Mouse (Mus musculus): ENCODE measurements around the gene Tbc1d2b. TPM values are rescaled to one million over a fixed set of nuclear protein-coding genes. Genes with fewer than 3 reads are reported as not detected.

Gene Tbc1d2b
- polyA plus RNA-seq, 1 experiment from 2014 or later: 30.7 TPM

DNA sequence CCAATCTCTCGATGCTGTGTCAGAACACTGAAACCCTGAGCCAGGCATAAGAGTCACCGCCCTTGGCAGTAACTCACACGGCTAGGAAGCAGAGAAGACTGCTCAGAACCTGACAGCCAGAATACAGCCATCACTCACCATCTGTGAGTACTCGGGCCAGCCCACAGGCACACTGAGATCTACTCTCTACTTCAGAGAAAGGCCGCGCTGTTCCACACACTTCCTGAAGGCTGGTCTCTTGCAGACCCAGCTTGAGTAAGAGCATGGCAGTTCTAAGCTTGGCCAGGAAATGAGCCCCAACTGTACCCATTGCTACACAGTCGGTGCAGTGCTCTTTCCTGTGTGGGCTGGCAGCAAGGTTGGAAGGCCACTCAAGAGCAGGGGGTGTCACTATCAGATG lies 27.7 kb downstream of the Tbc1d2b start:
- Histone ChIP-seq H3K36me3 (ENCODE audit: insufficient read depth) (peaks cover 42% of the 10 kb centered on the region), H3K27me3 (ENCODE audit: insufficient read depth, low read length) (no peaks in the 10 kb centered on the region), H3K4me1 (ENCODE audit: insufficient read depth) (0 out of 2 replicates have a peak, but pooled peaks cover 2% of the 10 kb centered on the region), H3K4me3 (ENCODE audit: low read depth, low read length) (no peak overlapping the region), H3K4me2 (no peak overlapping the region), H3K27ac (ENCODE audit: low read depth) (no peak overlapping the region), H3K9ac (no peak overlapping the region), H3K9me3 (ENCODE audit: low read depth, low read length) (no peaks in the 10 kb centered on the region)
- ATAC-seq (ENCODE audit: insufficient read depth): no peak; the same call in 1 of the 2 replicates
- peak; percentile 7 for DNase-seq
- WGBS: 69% methylated on average over 7 of the region's 7 CpGs
- TF ChIP-seq CTCF (IDR thresholded peaks at IDR 0.05; ENCODE audit: low read depth): no peak

DNA sequence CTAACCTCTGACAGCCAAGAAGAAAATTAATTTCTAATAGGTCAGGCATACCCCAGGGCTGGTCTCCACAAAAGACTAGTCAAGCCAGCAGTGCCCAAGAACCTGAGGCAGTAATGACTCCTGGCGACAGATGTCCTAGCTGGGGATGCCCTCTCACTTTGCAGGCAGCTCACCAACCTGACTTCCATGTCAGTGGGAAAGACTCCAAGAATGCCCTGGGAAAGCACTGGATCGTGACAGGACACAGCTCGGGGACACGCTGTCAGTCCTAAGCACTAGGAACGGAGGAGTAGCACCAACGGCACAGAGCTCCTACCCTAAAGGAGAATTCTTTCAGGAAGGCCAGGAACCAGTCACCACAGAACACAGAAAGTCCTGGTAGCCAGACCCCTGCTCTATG lies 28.3 kb downstream of the Tbc1d2b start:
- Histone ChIP-seq H3K9me3 (ENCODE audit: low read depth, low read length) (no peaks in the 10 kb centered on the region), H3K4me3 (ENCODE audit: low read depth, low read length) (no peak overlapping the region), H3K27me3 (ENCODE audit: insufficient read depth, low read length) (no peaks in the 10 kb centered on the region), H3K9ac (no peak overlapping the region), H3K27ac (ENCODE audit: low read depth) (no peak overlapping the region), H3K36me3 (ENCODE audit: insufficient read depth) (peaks cover 41% of the 10 kb centered on the region), H3K4me1 (ENCODE audit: insufficient read depth) (0 out of 2 replicates have a peak, but pooled peaks cover 3% of the 10 kb centered on the region), H3K4me2 (no peak overlapping the region)
- WGBS: 86% methylated on average over 6 of the region's 6 CpGs
- ATAC-seq (ENCODE audit: insufficient read depth) (no peak), DNase-seq (no peak)
- TF ChIP-seq CTCF (IDR thresholded peaks at IDR 0.05; ENCODE audit: low read depth): no peak

DNA sequence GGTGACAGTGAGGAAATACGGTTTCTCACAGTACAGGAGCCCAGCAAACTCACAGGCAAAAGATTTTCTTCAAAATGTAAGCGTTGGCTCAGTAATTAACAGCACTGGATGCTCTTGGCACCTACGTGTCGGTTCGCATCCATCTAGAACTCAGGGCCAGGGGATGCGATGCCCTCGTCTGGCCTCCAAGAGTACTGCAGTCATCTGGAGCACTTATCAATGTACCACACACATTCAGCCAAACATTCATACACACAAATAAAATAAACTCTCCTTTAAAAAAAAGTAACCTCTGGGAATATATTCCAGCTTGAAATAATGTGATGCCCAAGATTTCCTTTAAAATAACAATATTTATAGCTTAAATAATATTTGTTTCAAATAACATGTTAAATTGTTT lies 29.0 kb downstream of the Tbc1d2b start:
- no peak overlapping the region for H3K4me3 ChIP-seq (ENCODE audit: low read depth, low read length)
- H3K4me2 ChIP-seq: no peak overlapping the region
- peaks cover 35% of the 10 kb centered on the region for H3K36me3 ChIP-seq (ENCODE audit: insufficient read depth)
- H3K4me1 ChIP-seq (ENCODE audit: insufficient read depth): 0 out of 2 replicates have a peak, but pooled peaks cover 3% of the 10 kb centered on the region
- H3K27me3 ChIP-seq (ENCODE audit: insufficient read depth, low read length): no peaks in the 10 kb centered on the region
- H3K9me3 ChIP-seq (ENCODE audit: low read depth, low read length): no peaks in the 10 kb centered on the region
- no peak overlapping the region for H3K27ac ChIP-seq (ENCODE audit: low read depth)
- WGBS: 66% methylated on average over 7 of the region's 7 CpGs
- peak; percentile 51 for TF ChIP-seq CTCF (IDR thresholded peaks at IDR 0.05; ENCODE audit: low read depth)
- ATAC-seq (ENCODE audit: insufficient read depth): no peak
- DNase-seq: peak; percentile 24
- H3K9ac ChIP-seq: no peak overlapping the region

DNA sequence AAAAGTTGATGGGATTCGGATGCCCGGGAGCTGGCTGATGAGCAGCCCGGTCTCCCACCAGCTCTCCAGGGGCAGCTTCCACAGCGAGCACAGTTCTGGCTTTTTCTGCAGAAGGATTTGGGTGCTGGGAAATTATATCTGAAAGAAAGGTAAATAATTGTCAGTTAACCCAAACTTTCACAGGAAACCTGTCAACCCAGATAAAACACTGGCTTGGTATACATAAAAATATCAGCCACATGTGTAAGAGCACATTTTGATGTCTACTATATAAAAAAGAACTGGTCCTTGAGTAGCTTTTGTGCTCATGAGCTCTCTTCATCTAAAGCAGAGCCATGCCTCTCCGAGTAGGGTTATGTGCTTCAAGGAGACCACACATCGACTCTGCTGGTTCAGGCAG lies 29.6 kb downstream of the Tbc1d2b start:
- Histone ChIP-seq H3K9me3 (ENCODE audit: low read depth, low read length) (no peaks in the 10 kb centered on the region), H3K4me3 (ENCODE audit: low read depth, low read length) (no peak overlapping the region)
- 79% methylated on average over 6 of the region's 6 CpGs for WGBS

DNA sequence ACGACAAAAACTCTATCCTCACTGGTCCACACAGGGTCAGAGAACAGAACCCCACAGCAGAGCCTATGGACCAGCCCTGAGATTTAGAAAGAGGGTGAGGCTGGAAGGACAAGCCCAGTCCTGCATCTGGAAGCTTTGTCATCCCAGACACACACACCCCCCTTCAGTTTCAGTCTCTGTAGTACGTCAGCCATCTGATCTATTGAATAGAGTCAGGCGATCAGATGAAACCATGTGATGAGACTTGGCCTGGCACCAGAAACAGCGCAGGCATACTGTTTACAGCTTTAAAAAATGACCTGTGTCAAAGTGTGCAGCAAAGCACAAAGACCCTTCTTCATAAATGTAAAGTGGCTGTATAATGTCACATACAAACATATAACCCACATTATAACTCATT lies 30.0 kb downstream of the Tbc1d2b start:
- WGBS: 80% methylated on average over 4 of the region's 4 CpGs
- 0 out of 2 replicates have a peak, but pooled peaks cover 5% of the 10 kb centered on the region for H3K4me1 ChIP-seq (ENCODE audit: insufficient read depth)
- H3K36me3 ChIP-seq (ENCODE audit: insufficient read depth): peaks cover 25% of the 10 kb centered on the region
- H3K27me3 ChIP-seq (ENCODE audit: insufficient read depth, low read length): no peaks in the 10 kb centered on the region
- DNase-seq (no peak), ATAC-seq (ENCODE audit: insufficient read depth) (no peak)
- no peaks in the 10 kb centered on the region for H3K9me3 ChIP-seq (ENCODE audit: low read depth, low read length)
- no peak overlapping the region for H3K27ac ChIP-seq (ENCODE audit: low read depth)
- no peak overlapping the region for H3K9ac ChIP-seq
- no peak overlapping the region for H3K4me3 ChIP-seq (ENCODE audit: low read depth, low read length)
- TF ChIP-seq CTCF (IDR thresholded peaks at IDR 0.05; ENCODE audit: low read depth): no peak
- no peak overlapping the region for H3K4me2 ChIP-seq

More for the DNA sequence above, 29.6 kb downstream of the Tbc1d2b start:
- no peak for DNase-seq
- Histone ChIP-seq H3K4me2 (no peak overlapping the region), H3K36me3 (ENCODE audit: insufficient read depth) (peaks cover 29% of the 10 kb centered on the region), H3K27ac (ENCODE audit: low read depth) (no peak overlapping the region), H3K9ac (no peak overlapping the region), H3K4me1 (ENCODE audit: insufficient read depth) (0 out of 2 replicates have a peak, but pooled peaks cover 3% of the 10 kb centered on the region), H3K27me3 (ENCODE audit: insufficient read depth, low read length) (no peaks in the 10 kb centered on the region)
- no peak for TF ChIP-seq CTCF (IDR thresholded peaks at IDR 0.05; ENCODE audit: low read depth)
- ATAC-seq (ENCODE audit: insufficient read depth): no peak

DNA sequence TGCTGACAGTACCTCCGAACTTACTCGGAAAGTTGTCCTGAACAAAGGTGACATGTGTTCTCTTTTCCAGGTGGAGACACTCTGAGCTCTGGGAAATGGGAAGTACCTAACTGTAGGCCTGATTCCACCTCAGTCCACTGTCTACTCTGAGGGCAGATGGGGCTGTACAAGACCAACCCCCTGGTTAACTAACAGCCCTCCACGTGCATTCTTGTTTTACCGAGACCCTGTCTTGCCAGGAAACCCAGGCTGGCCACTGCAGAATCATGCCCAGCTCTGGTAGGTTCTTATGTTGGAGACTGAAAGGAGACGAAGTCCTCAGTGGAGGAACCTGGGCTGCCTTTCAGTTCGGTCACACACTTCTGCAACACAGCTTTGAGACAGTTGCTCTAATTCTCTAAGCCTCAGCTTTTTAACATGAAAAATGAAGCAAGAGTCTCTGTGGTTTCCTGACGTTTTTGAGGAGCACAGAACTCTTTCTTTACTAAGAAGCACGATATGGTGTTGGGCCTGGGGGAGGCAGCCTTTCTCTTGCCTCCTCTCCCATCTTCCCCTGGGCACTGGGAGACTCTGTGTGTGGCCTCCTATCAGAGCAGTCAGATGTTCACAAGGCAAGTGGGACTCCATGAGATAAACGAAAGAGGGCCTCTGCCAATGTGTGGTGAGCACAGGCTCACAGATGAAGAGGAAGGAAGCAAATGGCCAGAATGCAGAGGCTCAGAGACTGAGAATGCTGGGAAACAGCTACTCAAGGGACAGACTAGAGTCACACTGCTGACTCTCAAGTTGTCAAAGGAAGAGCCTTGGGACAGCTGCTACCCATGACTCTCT lies 33.2 kb downstream of the Tbc1d2b start:
- H3K4me2 ChIP-seq: no peak overlapping the region
- ATAC-seq (ENCODE audit: insufficient read depth): peak; percentile 50
- 60% methylated on average over 9 of the region's 9 CpGs for WGBS
- no peak overlapping the region for H3K9ac ChIP-seq
- H3K9me3 ChIP-seq (ENCODE audit: low read depth, low read length): no peaks in the 10 kb centered on the region
- TF ChIP-seq CTCF (IDR thresholded peaks at IDR 0.05; ENCODE audit: low read depth): no peak
- peak; percentile 27 for DNase-seq
- peaks cover 21% of the 10 kb centered on the region for H3K36me3 ChIP-seq (ENCODE audit: insufficient read depth)
- H3K27me3 ChIP-seq (ENCODE audit: insufficient read depth, low read length): no peaks in the 10 kb centered on the region
- H3K4me3 ChIP-seq (ENCODE audit: low read depth, low read length): no peak overlapping the region
- 0 out of 2 replicates have a peak, but pooled peaks cover 5% of the 10 kb centered on the region for H3K4me1 ChIP-seq (ENCODE audit: insufficient read depth)
- peak overlapping the region; percentile 46 for H3K27ac ChIP-seq (ENCODE audit: low read depth)

DNA sequence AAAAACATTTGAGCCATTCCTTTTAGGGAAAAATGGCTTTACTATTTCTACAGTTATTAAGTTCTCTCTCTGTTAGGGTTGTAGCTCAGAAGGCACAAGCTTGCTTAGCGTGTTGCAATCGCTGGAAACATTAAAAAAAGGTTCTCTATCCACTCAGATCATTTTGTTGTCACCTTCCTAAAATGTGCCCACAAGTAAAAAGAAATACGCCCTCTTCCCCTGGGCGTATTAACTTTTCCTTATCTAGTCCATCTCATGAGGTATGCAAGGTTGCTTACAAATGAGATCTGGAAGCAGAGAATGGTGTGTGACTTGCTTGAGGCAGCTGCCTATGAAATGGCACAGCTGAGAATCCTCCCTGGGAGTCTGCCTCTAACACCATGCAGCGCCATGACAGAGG lies 33.8 kb downstream of the Tbc1d2b start:
- 79% methylated on average over 5 of the region's 5 CpGs for WGBS
- H3K9ac ChIP-seq: no peak overlapping the region
- ATAC-seq (ENCODE audit: insufficient read depth) (0 out of 2 replicates have a peak, but pooled peaks have one; percentile 25), DNase-seq (peak; percentile 11)
- 0 out of 2 replicates have a peak, but pooled peaks cover 5% of the 10 kb centered on the region for H3K4me1 ChIP-seq (ENCODE audit: insufficient read depth)
- H3K36me3 ChIP-seq (ENCODE audit: insufficient read depth): peaks cover 21% of the 10 kb centered on the region
- no peaks in the 10 kb centered on the region for H3K9me3 ChIP-seq (ENCODE audit: low read depth, low read length)
- H3K4me2 ChIP-seq: no peak overlapping the region
- no peaks in the 10 kb centered on the region for H3K27me3 ChIP-seq (ENCODE audit: insufficient read depth, low read length)
- no peak overlapping the region for H3K4me3 ChIP-seq (ENCODE audit: low read depth, low read length)
- H3K27ac ChIP-seq (ENCODE audit: low read depth): no peak overlapping the region
- TF ChIP-seq CTCF (IDR thresholded peaks at IDR 0.05; ENCODE audit: low read depth): no peak
